Mouse (Mus musculus) lung, postnatal 0 days (tissue): ENCODE data around the gene Adgrf3.

ENCODE experiments used
- CTCF ChIP-seq: IDR thresholded peaks from 2 replicates; pipeline ENCODE4 v1.5.1; 2016; ENCODE audit warnings: antibody characterized with exemption, mild to moderate bottlenecking
- EP300 ChIP-seq: IDR thresholded peaks from 2 replicates; pipeline ENCODE4 v1.6.1; 2016; ENCODE audit warnings: antibody characterized with exemption, mild to moderate bottlenecking, control low read depth

DNA sequence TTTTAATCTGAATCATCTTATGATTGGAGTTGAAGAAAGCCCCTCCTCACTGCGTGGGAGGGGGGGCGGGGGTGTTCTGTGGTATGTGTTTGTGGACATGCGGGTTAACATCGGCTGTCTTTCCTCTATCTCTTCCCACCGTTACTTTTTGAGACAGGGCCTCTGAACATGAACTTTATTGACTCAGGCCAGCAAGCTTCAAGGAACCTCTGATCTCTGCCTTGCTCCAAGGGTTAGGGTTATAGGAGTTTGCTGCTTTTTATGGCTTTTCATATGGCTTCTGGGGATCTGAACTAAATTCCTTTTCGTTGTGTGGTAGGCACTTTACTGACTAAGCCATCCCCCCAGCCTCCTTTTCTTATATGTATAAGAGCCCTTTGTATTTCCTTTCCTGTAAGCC lies 43.2 kb downstream of the Adgrf3 start:
- TF ChIP-seq CTCF (no peak), EP300 (no peak)
